Mouse (Mus musculus): ENCODE data around the gene Tchp.

Tchp gene

Small RNAs within 50 kb of the gene (microRNA-seq; reads per million reads assigned to microRNA genes)
- 0.11 to 0.25 reads per million in 2 experiments for gene Mir7028

Data from adrenal gland (tissue).